Mouse (Mus musculus) megakaryocyte progenitor cell, adult 5-6 weeks (primary cell): ENCODE results near the gene Themis2. TPM values are rescaled to one million over a fixed set of nuclear protein-coding genes. Genes with fewer than 3 reads are reported as not detected.

Experiments
- total RNA-seq, 2 experiments: library from RNA; stranded (forward) in 1 of 2; stranded (reverse) in 1 of 2; fragments of 157-497, 149-512 nt in 1 of 2; fragments of 200-1000 nt in 1 of 2; gene quantifications; 2 replicates each; pipeline versions ENCODE4 v1.2.3 to v1.2.4; 2015 to 2017

Themis2 gene
- total RNA-seq, 2 experiments from 2014 or later = 23.6 to 27.5 TPM

Other genes starting within 250 kb of the Themis2 start
- 1.1 and 1.3 TPM in 2 replicates for gene Ptafr, start 232.3 kb downstream of the Themis2 start, total RNA-seq (2015)
- gene Ptafr, start 232.3 kb downstream of the Themis2 start, total RNA-seq (2017) = 2.5 and 2.9 TPM in 2 replicates
- 55.0 and 58.2 TPM in 2 replicates for gene Eya3, start 157.4 kb downstream of the Themis2 start, total RNA-seq (2015)
- gene Eya3, start 157.4 kb downstream of the Themis2 start, total RNA-seq (2017) = 26.7 and 28.7 TPM in 2 replicates
- gene Xkr8, start 63.8 kb downstream of the Themis2 start, total RNA-seq (2015) = 2.6 and 3.9 TPM in 2 replicates
- gene Xkr8, start 63.8 kb downstream of the Themis2 start, total RNA-seq (2017) = 3.4 and 4.8 TPM in 2 replicates
- 0.07 TPM in 1 of 2 replicates, not detected in the other for gene Smpdl3b, start 39.1 kb downstream of the Themis2 start, total RNA-seq (2015)
- gene Smpdl3b, start 39.1 kb downstream of the Themis2 start, total RNA-seq (2017) = 0.33 TPM in 1 of 2 replicates, not detected in the other
- 62.3 and 65.5 TPM in 2 replicates for gene Rpa2, start 28.1 kb downstream of the Themis2 start, total RNA-seq (2015)
- 56.2 and 68.4 TPM in 2 replicates for gene Rpa2, start 28.1 kb downstream of the Themis2 start, total RNA-seq (2017)
- 36.1 and 42.9 TPM in 2 replicates for gene Ppp1r8, start 46.8 kb upstream of the Themis2 start, total RNA-seq (2015)
- 62.9 and 71.0 TPM in 2 replicates for gene Ppp1r8, start 46.8 kb upstream of the Themis2 start, total RNA-seq (2017)
- 34.4 and 36.5 TPM in 2 replicates for gene Stx12, start 88.1 kb upstream of the Themis2 start, total RNA-seq (2015)
- gene Stx12, start 88.1 kb upstream of the Themis2 start, total RNA-seq (2017) = 31.3 and 33.1 TPM in 2 replicates
- 17.9 and 18.0 TPM in 2 replicates for gene Fam76a, start 126.2 kb upstream of the Themis2 start, total RNA-seq (2015)
- gene Fam76a, start 126.2 kb upstream of the Themis2 start, total RNA-seq (2017) = 31.5 and 42.0 TPM in 2 replicates
- 3.2 and 3.4 TPM in 2 replicates for gene Fgr, start 177.7 kb upstream of the Themis2 start, total RNA-seq (2015)
- gene Fgr, start 177.7 kb upstream of the Themis2 start, total RNA-seq (2017) = 2.5 and 3.0 TPM in 2 replicates
- 4.1 and 5.3 TPM in 2 replicates for gene Ahdc1, start 214.9 kb upstream of the Themis2 start, total RNA-seq (2015)
- gene Ahdc1, start 214.9 kb upstream of the Themis2 start, total RNA-seq (2017) = 0.81 and 3.8 TPM in 2 replicates